Mouse (Mus musculus) MEL (cell line): Measurements from ENCODE around the gene Pi4ka.

Experiments used
- CHD2 ChIP-seq: IDR thresholded peaks from 2 replicates; pipeline ENCODE4 v1.6.1; 2011; ENCODE audit warnings: low read length, improper control_type of control experiment
- CTCF ChIP-seq, 3 experiments: IDR thresholded peaks in 2 of 3; conservative IDR thresholded peaks in 1 of 3; 2 replicates each; pipeline ENCODE4 v1.5.1; 2011 to 2012; ENCODE audit warnings: low read length in 3 of 3, low read depth in 2 of 3, mild to moderate bottlenecking in 2 of 3, improper control_type of control experiment in 1 of 3, inconsistent platforms in 1 of 3, mixed read lengths in 1 of 3, moderate library complexity in 1 of 3; ENCODE audit not compliant: control insufficient read depth in 1 of 3, insufficient read depth in 1 of 3, poor library complexity in 1 of 3, severe bottlenecking in 1 of 3
- EP300 ChIP-seq, 2 experiments: IDR thresholded peaks; 2 replicates each; pipeline ENCODE4 v1.6.1; 2011; ENCODE audit warnings: improper control_type of control experiment in 2 of 2, low read length in 2 of 2, low read depth in 1 of 2, mild to moderate bottlenecking in 1 of 2
- POLR2A ChIP-seq, 2 experiments: IDR thresholded peaks; 2 replicates each; pipeline ENCODE4 v1.6.1; 2011 to 2012; ENCODE audit warnings: low read length in 2 of 2, mild to moderate bottlenecking in 2 of 2, control low read depth in 1 of 2, improper control_type of control experiment in 1 of 2, low read depth in 1 of 2, moderate library complexity in 1 of 2; ENCODE audit not compliant: control insufficient read depth in 1 of 2, insufficient read depth in 1 of 2, poor library complexity in 1 of 2
- POLR2AphosphoS2 ChIP-seq: IDR thresholded peaks from 2 replicates; pipeline ENCODE4 v1.6.1; 2011; ENCODE audit warnings: low read length, improper control_type of control experiment
- TBP ChIP-seq: IDR thresholded peaks from 2 replicates; pipeline ENCODE4 v1.8.0; 2011; ENCODE audit warnings: low read depth, low read length, improper control_type of control experiment
- TCF12 ChIP-seq: IDR thresholded peaks from 2 replicates; pipeline ENCODE4 v1.6.1; 2014; ENCODE audit warnings: low read depth, mild to moderate bottlenecking, inconsistent platforms, low read length, improper control_type of control experiment, moderate library complexity

DNA sequence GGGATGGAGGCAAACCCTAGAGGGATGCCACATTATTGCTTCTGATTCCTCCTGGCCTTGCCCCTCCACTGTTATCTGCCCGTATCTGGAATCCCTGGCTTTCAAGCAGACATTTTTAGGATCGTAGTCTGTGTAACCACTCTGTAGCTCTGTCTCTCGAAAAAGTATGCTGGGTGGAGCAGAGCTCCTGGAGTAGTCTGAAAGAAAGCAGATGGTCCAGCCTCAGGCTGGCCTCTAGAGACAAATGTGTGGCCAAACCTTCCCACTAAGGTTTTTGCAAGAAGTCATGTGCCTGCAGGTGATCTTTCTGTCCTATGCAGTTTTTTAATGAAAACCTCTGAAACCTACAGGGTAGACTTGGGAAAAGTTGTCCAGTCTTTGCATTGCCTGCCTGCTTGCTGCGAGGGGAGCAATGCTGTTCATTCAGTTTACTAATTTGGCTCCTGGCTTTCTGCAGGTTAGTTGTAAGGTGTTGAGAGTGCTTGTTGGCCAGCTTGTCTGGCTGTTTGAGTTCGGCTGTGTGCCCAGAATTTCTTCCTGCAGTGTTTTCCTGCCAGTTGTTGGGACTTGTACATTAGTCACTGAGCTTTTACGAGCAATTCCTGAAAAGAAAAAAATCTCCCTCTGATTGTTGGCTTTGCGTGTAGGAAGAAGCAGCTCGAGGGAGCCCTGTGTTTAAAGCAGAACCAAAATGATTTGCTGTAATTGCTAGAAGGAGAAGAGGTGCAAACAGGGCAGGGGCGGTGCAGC, 171.0 kb downstream of the Pi4ka start:
- TF ChIP-seq POLR2A (IDR thresholded peaks at IDR 0.05; ENCODE audit: control insufficient read depth in 1 of 2, insufficient read depth in 1 of 2, low read depth in 1 of 2, low read length in 2 of 2, poor library complexity in 1 of 2) (no peak), CTCF (IDR thresholded peaks at IDR 0.05 in 2 of 3, conservative IDR thresholded peaks at IDR 0.05 in 1 of 3; ENCODE audit: control insufficient read depth in 1 of 3, insufficient read depth in 1 of 3, low read depth in 2 of 3, low read length in 3 of 3, poor library complexity in 1 of 3, severe bottlenecking in 1 of 3) (no peak), TBP (no peak), EP300 (IDR thresholded peaks at IDR 0.05; ENCODE audit: low read depth in 1 of 2, low read length in 2 of 2) (no peak), TCF12 (no peak), POLR2AphosphoS2 (no peak), CHD2 (no peak)
